ENCODE assay signal across 9 mouse cellular contexts in the genomic region with DNA sequence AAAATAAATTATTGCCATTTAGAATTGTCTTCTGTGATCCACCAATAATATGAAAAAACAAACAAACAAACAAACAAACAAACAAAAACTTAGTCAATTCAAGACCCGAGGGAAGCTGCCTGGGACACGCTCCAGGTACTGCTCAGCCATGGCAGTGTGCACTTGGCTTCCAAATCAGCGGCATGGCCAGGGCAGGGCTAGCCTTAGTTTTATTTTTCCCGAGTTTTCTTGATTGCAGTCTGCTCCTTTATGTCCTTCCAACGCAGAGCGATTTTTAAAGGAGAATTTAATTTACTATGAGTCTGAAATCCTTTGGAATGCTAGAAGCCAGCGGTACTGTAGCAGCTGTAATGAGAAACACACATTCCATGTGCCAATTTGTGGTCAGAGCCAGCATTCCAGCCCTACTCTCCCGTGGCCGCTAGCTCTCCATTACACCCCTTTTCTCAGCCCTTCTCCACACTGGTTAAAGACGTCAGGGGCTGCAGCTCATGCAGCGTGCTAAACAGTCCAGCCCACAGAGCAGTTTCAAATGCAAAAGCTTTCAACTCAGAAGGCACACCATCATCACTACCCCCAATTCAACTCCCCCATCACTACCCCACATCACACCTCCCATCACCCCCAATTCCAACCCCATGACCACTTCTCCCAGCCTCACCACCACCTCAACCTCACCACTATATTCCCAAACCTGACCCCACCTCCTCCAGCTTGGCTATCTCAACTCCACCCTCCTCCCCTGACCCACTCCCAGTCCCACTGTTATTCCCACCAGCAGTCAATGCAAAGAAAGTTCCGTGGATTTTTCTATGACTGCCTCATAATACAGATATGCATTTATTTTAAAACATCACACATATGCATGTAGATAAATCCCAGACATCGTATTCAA.
A peak's percentile ranks its signal among the peaks of the same experiment; 100 is the strongest.
DNase-seq lines count a peak whose midpoint lies in the region; ATAC-seq and TF ChIP-seq lines count a peak whose summit lies in the region.
"Had no signal": no experiment of that assay in that cellular context is flagged by ENCODE, and none has a peak within 500 bp of the region (broad histone marks: within the 10 kb centered on the region; RNA-seq: fewer than 3 reads in every experiment).

No protein-coding gene starts in this region.

- H3K4me3 ChIP-seq in hindbrain, embryonic 11.5 days (ENCODE audit: low read depth, low read length): no peak overlapping the region
- H3K4me3 ChIP-seq in hindbrain, embryonic 12.5 days: no peak overlapping the region
- H3K4me3 ChIP-seq in embryonic facial prominence, embryonic 11.5 days (ENCODE audit: low read depth, low read length): no peak overlapping the region
- H3K4me3 ChIP-seq in kidney, adult 2 months (ENCODE audit: insufficient read depth, low read depth, low read length): no peak overlapping the region
- H3K4me3 ChIP-seq in neural tube, embryonic 11.5 days (ENCODE audit: low read depth, low read length): no peak overlapping the region
- H3K4me3 ChIP-seq: neural tube, embryonic 13.5 days had no signal

- H3K9ac ChIP-seq in hindbrain, embryonic 11.5 days (ENCODE audit: low read depth, low read length): no peak overlapping the region
- H3K9ac ChIP-seq in hindbrain, embryonic 12.5 days: no peak overlapping the region
- no peak overlapping the region for H3K9ac ChIP-seq in embryonic facial prominence, embryonic 11.5 days (replicated peaks; ENCODE audit: low read length)
- H3K9ac ChIP-seq in neural tube, embryonic 11.5 days (ENCODE audit: low read length): no peak overlapping the region
- H3K9ac ChIP-seq: neural tube, embryonic 13.5 days had no signal

- 70% methylated on average over 13 of the region's 13 CpGs for WGBS in hindbrain, embryonic 11.5 days
- whole genome bisulfite sequencing in hindbrain, embryonic 12.5 days: 61% methylated on average over 13 of the region's 13 CpGs
- whole genome bisulfite sequencing in embryonic facial prominence, embryonic 11.5 days: 32% methylated on average over 13 of the region's 13 CpGs
- WGBS in kidney, adult 2 months: 35% methylated on average over 13 of the region's 13 CpGs
- WGBS in neural tube, embryonic 11.5 days: 63% methylated on average over 13 of the region's 13 CpGs

- no peak overlapping the region for H3K4me2 ChIP-seq in hindbrain, embryonic 11.5 days (replicated peaks; ENCODE audit: low read depth, low read length)
- no peak overlapping the region for H3K4me2 ChIP-seq in hindbrain, embryonic 12.5 days (replicated peaks)
- no peak overlapping the region for H3K4me2 ChIP-seq in embryonic facial prominence, embryonic 11.5 days (ENCODE audit: low read depth, low read length)
- no peak overlapping the region for H3K4me2 ChIP-seq in neural tube, embryonic 11.5 days (ENCODE audit: low read depth)
- H3K4me2 ChIP-seq: neural tube, embryonic 13.5 days had no signal

- no peak for ATAC-seq in hindbrain, embryonic 11.5 days (ENCODE audit: low FRiP score)
- no peak for ATAC-seq in hindbrain, embryonic 12.5 days (ENCODE audit: low FRiP score)
- ATAC-seq in embryonic facial prominence, embryonic 11.5 days (replicated peaks; ENCODE audit: insufficient number of reproducible peaks, low FRiP score, low TSS enrichment, low read depth): peak; percentile 95
- no peak for ATAC-seq in neural tube, embryonic 11.5 days (ENCODE audit: insufficient read depth, low FRiP score, low TSS enrichment)

- no peak overlapping the region for H3K27ac ChIP-seq in hindbrain, embryonic 11.5 days (ENCODE audit: low read depth, low read length)
- H3K27ac ChIP-seq in hindbrain, embryonic 12.5 days: no peak overlapping the region
- 0 out of 2 replicates have a peak overlapping the region, but pooled peaks have one; percentile 43 for H3K27ac ChIP-seq in embryonic facial prominence, embryonic 11.5 days (replicated peaks; ENCODE audit: low read depth, low read length)
- no peak overlapping the region for H3K27ac ChIP-seq in kidney, adult 2 months (ENCODE audit: insufficient read depth, low read depth, low read length)
- H3K27ac ChIP-seq in neural tube, embryonic 11.5 days (ENCODE audit: low read depth, low read length): no peak overlapping the region
- H3K27ac ChIP-seq: neural tube, embryonic 13.5 days had no signal

- no peak for TF ChIP-seq CTCF in kidney, adult 2 months (conservative IDR thresholded peaks at IDR 0.05; ENCODE audit: insufficient read depth, insufficient read length, low read depth, low read length)

- no peaks in the 10 kb centered on the region for H3K4me1 ChIP-seq in hindbrain, embryonic 11.5 days (replicated peaks; ENCODE audit: control insufficient read depth, insufficient read depth, low read length)
- no peaks in the 10 kb centered on the region; the same call in 1 of the 2 replicates for H3K4me1 ChIP-seq in hindbrain, embryonic 12.5 days
- H3K4me1 ChIP-seq in embryonic facial prominence, embryonic 11.5 days (ENCODE audit: control insufficient read depth, insufficient read depth, low read length): no peaks in the 10 kb centered on the region
- H3K4me1 ChIP-seq in kidney, adult 2 months (ENCODE audit: control insufficient read depth, insufficient read depth, low read length): no peaks in the 10 kb centered on the region
- H3K4me1 ChIP-seq in neural tube, embryonic 11.5 days (ENCODE audit: control insufficient read depth, insufficient read depth, low read length): no peaks in the 10 kb centered on the region

- H3K36me3 ChIP-seq in hindbrain, embryonic 11.5 days (ENCODE audit: control insufficient read depth, insufficient read depth, low read length): no peaks in the 10 kb centered on the region
- H3K36me3 ChIP-seq in hindbrain, embryonic 12.5 days: no peaks in the 10 kb centered on the region
- H3K36me3 ChIP-seq in embryonic facial prominence, embryonic 11.5 days (replicated peaks; ENCODE audit: control insufficient read depth, insufficient read depth, low read depth, low read length): no peaks in the 10 kb centered on the region
- no peaks in the 10 kb centered on the region for H3K36me3 ChIP-seq in kidney, adult 2 months (ENCODE audit: control insufficient read depth, insufficient read depth, low read length)
- no peaks in the 10 kb centered on the region for H3K36me3 ChIP-seq in neural tube, embryonic 11.5 days (ENCODE audit: control insufficient read depth, insufficient read depth, low read length)
- H3K36me3 ChIP-seq: neural tube, embryonic 13.5 days had no signal

- DNase-seq in hindbrain, embryonic 11.5 days (ENCODE audit: low spot score): peak; percentile 17
- DNase-seq in embryonic facial prominence, embryonic 11.5 days (ENCODE audit: low spot score): peak; percentile 91
- peak; percentile 41 for DNase-seq in kidney, adult 2 months
- peak; percentile 21 for DNase-seq in neural tube, embryonic 11.5 days (ENCODE audit: low spot score)
- DNase-seq in cerebellum, adult 11 months: no peak
- DNase-seq in layer of hippocampus, adult 18-20 months (ENCODE audit: low spot score in 2 of 2): no peak
- DNase-seq in urinary bladder, postnatal 14 days (ENCODE audit: low spot score): no peak

- no peak for TF ChIP-seq POLR2A in kidney, adult 2 months (IDR thresholded peaks at IDR 0.05; ENCODE audit: low read depth, low read length)

- no peaks in the 10 kb centered on the region for H3K27me3 ChIP-seq in hindbrain, embryonic 11.5 days (ENCODE audit: control insufficient read depth, insufficient read depth, low read length)
- no peaks in the 10 kb centered on the region for H3K27me3 ChIP-seq in hindbrain, embryonic 12.5 days
- H3K27me3 ChIP-seq in embryonic facial prominence, embryonic 11.5 days (ENCODE audit: control insufficient read depth, insufficient read depth, low read length): no peaks in the 10 kb centered on the region
- H3K27me3 ChIP-seq in kidney, adult 2 months (replicated peaks; ENCODE audit: control insufficient read depth, insufficient read depth, low read length): no peaks in the 10 kb centered on the region
- H3K27me3 ChIP-seq in neural tube, embryonic 11.5 days (ENCODE audit: control insufficient read depth, insufficient read depth, low read length): no peaks in the 10 kb centered on the region
- H3K27me3 ChIP-seq: neural tube, embryonic 13.5 days had no signal

- H3K9me3 ChIP-seq in hindbrain, embryonic 11.5 days (ENCODE audit: control insufficient read depth, low read length): no peaks in the 10 kb centered on the region
- no peaks in the 10 kb centered on the region for H3K9me3 ChIP-seq in hindbrain, embryonic 12.5 days (replicated peaks)
- H3K9me3 ChIP-seq in embryonic facial prominence, embryonic 11.5 days (replicated peaks; ENCODE audit: control insufficient read depth, low read length): no peaks in the 10 kb centered on the region
- H3K9me3 ChIP-seq in neural tube, embryonic 11.5 days (ENCODE audit: control insufficient read depth, low read length): no peaks in the 10 kb centered on the region
- H3K9me3 ChIP-seq: neural tube, embryonic 13.5 days had no signal

Comparison
In these comparisons a context has a peak if more than half of its experiments do, and no peak if none do; other contexts are left out.
1. DNase-seq: peak in hindbrain, embryonic 11.5 days (single experiment), embryonic facial prominence, embryonic 11.5 days (single experiment), kidney, adult 2 months (single experiment) and neural tube, embryonic 11.5 days (single experiment); none in cerebellum, adult 11 months (single experiment), layer of hippocampus, adult 18-20 months (0 of 2) and urinary bladder, postnatal 14 days (single experiment).